Mouse (Mus musculus) brain, embryonic 18.5 days (tissue): ENCODE data around the gene Nup214.

Source experiments
- DNase-seq: peaks from one replicate; pipeline ENCODE4 v3.0.0-alpha.2; 2012; ENCODE audit warnings: low read depth, low spot score

Gene Nup214

GRCm38 (mm10) chr2:32070747-32071146, 96.5 kb downstream of the Nup214 start:
- DNase-seq, result no peak

- DNase-seq, result no peak
These were observed 100.2 kb downstream of the Nup214 start for GRCm38 (mm10) chr2:32074404-32074803.

- DNase-seq, result no peak
These were observed 101.1 kb downstream of the Nup214 start for GRCm38 (mm10) chr2:32075368-32075767.

GRCm38 (mm10) chr2:32077744-32078143, 103.5 kb downstream of the Nup214 start:
- DNase-seq, result no peak

- DNase-seq, result no peak
These were observed 104.3 kb downstream of the Nup214 start for GRCm38 (mm10) chr2:32078522-32078921.

- no peak for DNase-seq
These were observed 105.0 kb downstream of the Nup214 start for GRCm38 (mm10) chr2:32079191-32079725.

GRCm38 (mm10) chr2:32080681-32081080, 106.4 kb downstream of the Nup214 start:
- DNase-seq, result no peak

- DNase-seq, result no peak
These were observed 107.2 kb downstream of the Nup214 start for GRCm38 (mm10) chr2:32081296-32081929.

GRCm38 (mm10) chr2:32082229-32082628, 108.0 kb downstream of the Nup214 start:
- no peak for DNase-seq

- DNase-seq, result no peak
These were observed 109.1 kb downstream of the Nup214 start for GRCm38 (mm10) chr2:32083159-32084011.

- peak; percentile 55 for DNase-seq
These were observed 110.1 kb downstream of the Nup214 start, which contains the start of gene Fam78a for GRCm38 (mm10) chr2:32084111-32084871. Gene Fam78a, minus strand, starts transcription at chr2:32084857.

GRCm38 (mm10) chr2:32084872-32085199, 110.6 kb downstream of the Nup214 start:
- no peak for DNase-seq

GRCm38 (mm10) chr2:32085231-32085630, 111.0 kb downstream of the Nup214 start:
- no peak for DNase-seq

GRCm38 (mm10) chr2:32087606-32088005, 113.4 kb downstream of the Nup214 start:
- DNase-seq, result no peak

- DNase-seq, result no peak
These were observed 114.2 kb downstream of the Nup214 start for GRCm38 (mm10) chr2:32088372-32088981.

GRCm38 (mm10) chr2:32089606-32090005, 115.4 kb downstream of the Nup214 start:
- no peak for DNase-seq

GRCm38 (mm10) chr2:32090145-32090544, 115.9 kb downstream of the Nup214 start:
- DNase-seq, result no peak

GRCm38 (mm10) chr2:32091956-32092355, 117.7 kb downstream of the Nup214 start:
- no peak for DNase-seq

- DNase-seq, result no peak
These were observed 119.9 kb downstream of the Nup214 start for GRCm38 (mm10) chr2:32094001-32094707.

- peak; percentile 52 for DNase-seq
These were observed 121.3 kb downstream of the Nup214 start, which contains the start of gene Plpp7 for GRCm38 (mm10) chr2:32095351-32096121. Gene Plpp7, plus strand, starts transcription at chr2:32095528.
